Mouse (Mus musculus) stomach, postnatal 0 days (tissue): ENCODE measurements at regions not wholly inside any gene's neighbourhood (a gene's known extent, or its start where the extent isn't known, plus 50 kb on each side); places are given as distances from the start of the nearest gene placed in this dataset.

Source experiments
- ATAC-seq: fragments of 200-750 bp; cut with Nextera tagmentation; 2 replicates; pipeline ENCODE4 v1.8.0; 2017; ENCODE audit not compliant: low FRiP score, low TSS enrichment
- DNase-seq: peaks from one replicate; pipeline ENCODE4 v3.0.0-alpha.2; 2016; ENCODE audit warnings: low spot score
- H3K27ac ChIP-seq: fragments of 300-500 bp; sonication (generic); replicated peaks from 2 replicates; pipeline ENCODE4 v1.5.1; 2014; ENCODE audit warnings: mild to moderate bottlenecking, control low read depth
- H3K27me3 ChIP-seq: fragments of 300-500 bp; sonication (generic); 2 replicates; pipeline ENCODE4 v1.6.1; 2014; ENCODE audit warnings: low read length; ENCODE audit not compliant: control insufficient read depth, insufficient read depth
- H3K36me3 ChIP-seq: fragments of 300-500 bp; sonication (generic); 2 replicates; pipeline ENCODE4 v1.6.1; 2014; ENCODE audit warnings: low read length, mixed read lengths; ENCODE audit not compliant: control insufficient read depth, insufficient read depth
- H3K4me1 ChIP-seq: fragments of 300-500 bp; sonication (generic); replicated peaks from 2 replicates; pipeline ENCODE4 v1.6.1; 2014; ENCODE audit warnings: antibody characterized with exemption; ENCODE audit not compliant: control insufficient read depth, insufficient read depth
- H3K4me2 ChIP-seq: fragments of 300-500 bp; sonication (generic); replicated peaks from 2 replicates; pipeline ENCODE4 v1.6.1; 2014; ENCODE audit warnings: low read depth, mild to moderate bottlenecking, control low read depth, moderate library complexity
- H3K4me3 ChIP-seq: fragments of 300-500 bp; sonication (generic); 2 replicates; pipeline ENCODE4 v1.5.1; 2014; ENCODE audit warnings: low read depth, low read length, control low read depth
- H3K9ac ChIP-seq: fragments of 300-500 bp; sonication (generic); 2 replicates; pipeline ENCODE4 v1.6.1; 2014; ENCODE audit warnings: mild to moderate bottlenecking, low read length, control low read depth, mixed read lengths
- H3K9me3 ChIP-seq: fragments of 300-500 bp; sonication (generic); 2 replicates; pipeline ENCODE4 v1.6.1; 2016; ENCODE audit warnings: low read length; ENCODE audit not compliant: control insufficient read depth
- CTCF ChIP-seq: IDR thresholded peaks from 2 replicates; pipeline ENCODE4 v1.5.1; 2016; ENCODE audit warnings: antibody characterized with exemption, low read depth, mild to moderate bottlenecking, moderate library complexity
- EP300 ChIP-seq: optimal IDR thresholded peaks from 2 replicates; pipeline ENCODE3; 2016; ENCODE audit warnings: antibody characterized with exemption
- WGBS: fragments of 180-500 bp; shearing (Covaris S2); extraction: QIAGEN DNeasy Blood & Tissue Kit; methylation state at CpG from one replicate; pipeline ENCODE4 v1.1.7; 2014; 5-methylcytosine and 5-hydroxymethylcytosine counted together

DNA sequence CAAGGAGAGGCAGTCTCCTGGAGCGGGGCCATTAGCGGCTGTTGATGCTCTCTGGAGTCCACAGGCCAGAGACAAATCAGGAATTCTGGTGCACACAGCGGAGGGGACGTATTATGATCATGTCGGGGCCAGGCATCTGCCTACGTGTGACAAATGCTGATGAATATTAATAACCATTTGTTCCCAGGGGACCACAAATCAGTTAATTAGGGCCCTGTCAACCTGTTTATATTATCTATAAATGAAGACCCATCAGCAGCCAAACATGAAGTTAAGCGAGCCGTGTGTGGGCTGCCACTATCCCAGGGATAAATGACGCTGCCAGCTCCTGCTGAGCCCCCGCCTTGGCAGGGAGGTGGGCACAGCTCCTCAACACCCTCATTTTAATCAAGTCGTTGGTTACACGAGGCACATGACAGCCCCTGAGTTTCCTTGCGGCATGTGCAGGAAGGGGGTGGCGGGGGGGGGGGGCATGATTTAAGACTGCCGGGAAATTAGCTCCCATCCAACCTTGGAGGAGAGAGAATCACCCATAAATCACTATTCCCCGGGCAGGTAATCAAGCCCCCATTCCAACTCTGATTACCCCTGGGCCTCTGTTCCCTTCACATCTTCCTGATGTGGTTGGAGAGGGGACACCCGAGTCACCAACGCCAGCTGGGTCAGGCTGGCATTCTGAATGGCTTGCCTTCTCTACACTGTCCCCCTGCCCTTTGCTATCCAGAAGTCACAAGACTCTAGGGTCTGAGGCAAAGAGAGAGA is 191.1 kb upstream of the Sulf2 start:
- Histone ChIP-seq H3K36me3 (no peaks in the 10 kb centered on the region), H3K27me3 (no peaks in the 10 kb centered on the region), H3K9me3 (no peaks in the 10 kb centered on the region), H3K4me2 (no peak overlapping the region), H3K4me3 (no peak overlapping the region), H3K9ac (no peak overlapping the region), H3K4me1 (peaks cover 2% of the 10 kb centered on the region; the same call in 1 of the 2 replicates), H3K27ac (no peak overlapping the region)
- no peak for TF ChIP-seq EP300
- TF ChIP-seq CTCF = no peak
- WGBS = 49% methylated on average over 18 of the region's 18 CpGs
- DNase-seq = no peak
- ATAC-seq = no peak

DNA sequence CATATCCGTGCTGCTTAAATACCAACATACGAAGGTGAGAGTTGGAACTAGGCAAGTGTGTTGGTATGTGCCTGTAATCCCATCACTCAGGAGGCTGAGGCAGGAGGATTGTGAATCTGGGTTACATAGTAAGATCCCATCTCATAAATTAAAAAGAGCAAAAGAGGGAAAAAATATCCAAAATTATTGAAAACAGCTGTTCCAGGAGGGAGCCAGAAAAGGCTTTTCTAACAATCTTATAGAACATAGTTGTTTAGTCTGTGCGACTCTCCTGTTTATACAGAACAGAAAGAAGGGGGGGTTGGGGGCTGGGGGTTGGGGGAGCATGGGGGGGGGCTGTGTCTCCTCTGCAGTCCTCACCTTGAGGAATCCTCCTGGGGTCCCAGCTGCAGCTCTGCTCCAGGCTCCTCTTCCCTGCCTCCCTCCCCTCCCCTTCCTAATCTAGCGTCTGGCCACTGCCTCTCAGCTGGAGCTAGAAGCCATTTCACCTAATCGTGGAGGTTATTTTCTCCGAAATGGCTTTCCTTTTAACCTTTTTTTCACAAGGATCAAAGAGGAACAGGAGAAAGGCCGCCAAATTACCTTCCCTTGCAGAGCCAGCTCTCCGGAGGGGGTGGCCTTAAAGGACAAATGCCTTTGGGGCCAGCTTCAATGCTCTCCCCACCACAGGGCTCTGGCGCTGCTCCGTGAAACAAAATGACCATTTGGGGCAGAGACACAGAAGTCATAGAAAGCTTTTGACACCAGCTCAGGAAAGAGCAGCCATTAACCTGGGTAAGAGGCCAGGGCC is 188.3 kb upstream of the Sulf2 start:
- H3K9me3 ChIP-seq = no peaks in the 10 kb centered on the region
- no peaks in the 10 kb centered on the region for H3K27me3 ChIP-seq
- WGBS = 40% methylated on average over 10 of the region's 10 CpGs
- ATAC-seq (no peak), DNase-seq (no peak)
- TF ChIP-seq EP300 (no peak), CTCF (no peak)
- H3K4me3 ChIP-seq = no peak overlapping the region
- no peaks in the 10 kb centered on the region for H3K36me3 ChIP-seq
- peak overlapping the region; percentile 30; the same call in 1 of the 2 replicates for H3K27ac ChIP-seq
- H3K4me2 ChIP-seq = no peak overlapping the region
- peaks cover 2% of the 10 kb centered on the region; the same call in 1 of the 2 replicates for H3K4me1 ChIP-seq
- no peak overlapping the region for H3K9ac ChIP-seq

DNA sequence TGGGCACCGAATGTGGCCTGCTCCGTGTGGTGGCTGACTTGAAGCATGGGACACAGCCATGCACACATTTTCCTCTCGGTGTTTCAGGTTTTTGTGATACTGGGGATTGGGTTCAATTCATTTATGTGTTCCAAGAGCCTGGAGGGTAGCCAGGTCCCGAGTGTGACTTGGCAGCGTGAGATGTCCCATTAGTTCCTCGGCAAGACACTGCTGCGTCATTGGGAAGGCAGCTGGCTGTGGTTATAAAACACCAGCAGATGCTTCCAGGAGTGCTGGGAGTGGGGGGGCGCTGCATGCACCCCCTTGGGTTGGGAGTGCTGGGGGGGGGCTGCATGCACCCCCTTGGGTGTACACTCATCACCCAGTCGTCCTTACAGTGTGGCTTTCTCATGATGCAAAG is 186.9 kb upstream of the Sulf2 start:
- no peaks in the 10 kb centered on the region for H3K9me3 ChIP-seq
- DNase-seq (peak; percentile 28), ATAC-seq (no peak)
- H3K4me1 ChIP-seq = peaks cover 2% of the 10 kb centered on the region; the same call in 1 of the 2 replicates
- TF ChIP-seq CTCF (no peak), EP300 (no peak)
- no peak overlapping the region; the same call in 1 of the 2 replicates for H3K27ac ChIP-seq
- H3K4me3 ChIP-seq = no peak overlapping the region
- H3K36me3 ChIP-seq = no peaks in the 10 kb centered on the region
- no peak overlapping the region for H3K4me2 ChIP-seq
- no peaks in the 10 kb centered on the region for H3K27me3 ChIP-seq
- H3K9ac ChIP-seq = no peak overlapping the region
- WGBS = 59% methylated on average over 9 of the region's 9 CpGs

DNA sequence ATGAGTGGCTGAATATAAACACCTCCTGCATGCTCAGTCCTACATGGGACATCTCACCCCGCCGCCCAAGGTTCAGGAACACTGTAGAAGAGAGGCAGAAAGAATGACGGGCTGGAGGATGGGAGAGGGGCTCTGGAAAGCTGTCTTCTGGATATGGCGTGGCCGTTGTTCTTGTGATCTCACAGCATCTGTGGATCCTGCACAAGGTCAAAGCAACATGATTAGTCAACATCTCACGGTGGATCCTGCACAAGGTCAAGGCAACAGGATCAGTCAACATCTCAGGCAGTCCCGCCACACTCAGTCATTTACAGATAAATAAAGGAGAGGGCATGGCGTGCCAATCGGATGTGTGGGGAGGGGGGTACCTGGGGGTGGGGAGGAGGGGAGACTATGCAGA is 184.7 kb upstream of the Sulf2 start:
- no peak for ATAC-seq

DNA sequence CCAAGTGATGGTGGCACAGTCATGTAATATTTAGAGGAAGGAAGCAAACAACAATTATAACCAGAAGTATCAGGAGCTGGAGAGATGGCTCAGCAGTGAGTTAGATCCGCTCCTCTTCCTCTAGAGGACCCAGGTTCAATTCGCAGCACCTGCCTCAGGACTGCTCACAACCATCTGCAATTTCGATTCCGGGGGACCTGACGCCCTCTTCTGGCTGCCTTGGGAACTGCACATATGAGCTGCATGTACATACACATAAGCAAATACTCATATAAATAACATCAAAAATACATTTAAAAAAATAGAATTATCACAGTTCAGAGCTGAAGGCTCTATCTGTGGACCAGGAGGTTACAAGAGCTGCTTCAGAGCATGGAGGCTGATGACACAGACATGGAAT is 184.0 kb upstream of the Sulf2 start:
- H3K27me3 ChIP-seq = no peaks in the 10 kb centered on the region
- peaks cover 2% of the 10 kb centered on the region; the same call in 1 of the 2 replicates for H3K4me1 ChIP-seq
- H3K9ac ChIP-seq = no peak overlapping the region
- no peaks in the 10 kb centered on the region for H3K36me3 ChIP-seq
- DNase-seq = no peak
- WGBS = 81% methylated on average over 5 of the region's 5 CpGs
- no peak overlapping the region for H3K4me3 ChIP-seq
- no peak overlapping the region for H3K4me2 ChIP-seq
- H3K27ac ChIP-seq = no peak overlapping the region
- no peak for ATAC-seq
- no peaks in the 10 kb centered on the region for H3K9me3 ChIP-seq
- no peak for TF ChIP-seq EP300
- TF ChIP-seq CTCF = peak; percentile 61

More for the DNA sequence above, 184.7 kb upstream of the Sulf2 start:
- Histone ChIP-seq H3K9me3 (no peaks in the 10 kb centered on the region), H3K4me3 (no peak overlapping the region), H3K27ac (no peak overlapping the region), H3K9ac (no peak overlapping the region), H3K4me2 (no peak overlapping the region), H3K27me3 (no peaks in the 10 kb centered on the region), H3K36me3 (no peaks in the 10 kb centered on the region), H3K4me1 (peaks cover 2% of the 10 kb centered on the region; the same call in 1 of the 2 replicates)
- 83% methylated on average over 9 of the region's 9 CpGs for WGBS
- TF ChIP-seq CTCF (no peak), EP300 (no peak)
- no peak for DNase-seq
